Mouse (Mus musculus): ENCODE data around the gene Kif23.

DNA sequence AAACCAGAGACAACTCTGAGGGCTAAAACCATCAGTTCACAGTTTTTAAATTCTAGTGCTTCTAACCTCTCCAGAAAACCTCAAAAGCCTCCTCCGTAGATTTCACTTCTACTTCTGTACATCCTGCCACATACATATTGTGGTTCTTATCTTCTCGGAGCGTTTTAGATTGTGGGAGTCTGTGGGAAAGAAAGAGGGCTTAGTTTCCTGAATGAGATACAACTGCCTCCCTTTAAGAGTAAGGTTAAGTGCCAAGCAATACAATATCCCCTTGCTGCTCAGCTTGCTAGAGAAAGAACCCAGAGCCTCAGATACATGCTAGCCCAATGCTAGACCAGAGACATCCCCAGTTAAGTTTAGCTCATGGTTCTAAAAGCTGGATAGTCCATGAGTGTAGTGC is 14.6 kb downstream of the Kif23 start:
- no peak for TF ChIP-seq CTCF (IDR thresholded peaks at IDR 0.05)
- no peak for TF ChIP-seq EP300 (IDR thresholded peaks at IDR 0.05)
